Mouse (Mus musculus) midbrain, embryonic 14.5 days (tissue): ENCODE measurements around the gene Nkapl. TPM values are rescaled to one million over a fixed set of nuclear protein-coding genes. Genes with fewer than 3 reads are reported as not detected.

Experiments
- ATAC-seq: fragments of 200-750 bp; cut with Nextera tagmentation; 2 replicates; pipeline ENCODE4 v1.8.0; 2017; ENCODE audit warnings: moderate number of reproducible peaks, moderate library complexity; ENCODE audit not compliant: low FRiP score, low TSS enrichment
- DNase-seq: peaks from one replicate; pipeline ENCODE4 v3.0.0-alpha.2; 2015
- H3K27ac ChIP-seq: fragments of 300-500 bp; sonication (generic); replicated peaks from 2 replicates; pipeline ENCODE4 v1.5.1; 2014; ENCODE audit warnings: mild to moderate bottlenecking, low read depth, low read length, moderate library complexity
- H3K27me3 ChIP-seq: fragments of 300-500 bp; sonication (generic); 2 replicates; pipeline ENCODE4 v1.6.1; 2014; ENCODE audit warnings: low read length, control low read depth, mixed read lengths; ENCODE audit not compliant: control insufficient read depth, insufficient read depth
- H3K36me3 ChIP-seq: fragments of 300-500 bp; sonication (generic); 2 replicates; pipeline ENCODE4 v1.6.1; 2014; ENCODE audit warnings: low read length, control low read depth; ENCODE audit not compliant: control insufficient read depth, insufficient read depth
- H3K4me1 ChIP-seq: fragments of 300-500 bp; sonication (generic); 2 replicates; pipeline ENCODE4 v1.6.1; 2014; ENCODE audit warnings: mild to moderate bottlenecking, antibody characterized with exemption, low read length, control low read depth; ENCODE audit not compliant: control insufficient read depth, insufficient read depth
- H3K4me2 ChIP-seq: fragments of 300-500 bp; sonication (generic); 2 replicates; pipeline ENCODE4 v1.6.1; 2014; ENCODE audit warnings: mild to moderate bottlenecking, low read length, moderate library complexity
- H3K4me3 ChIP-seq: fragments of 300-500 bp; sonication (generic); replicated peaks from 2 replicates; pipeline ENCODE4 v1.5.1; 2014; ENCODE audit warnings: low read depth, low read length
- H3K9ac ChIP-seq: fragments of 300-500 bp; sonication (generic); replicated peaks from 2 replicates; pipeline ENCODE4 v1.6.1; 2014; ENCODE audit warnings: mild to moderate bottlenecking, low read length, moderate library complexity
- H3K9me3 ChIP-seq: fragments of 300-500 bp; sonication (generic); 2 replicates; pipeline ENCODE4 v1.6.1; 2016; ENCODE audit warnings: low read length, control low read depth, mixed read lengths; ENCODE audit not compliant: control insufficient read depth
- WGBS: fragments of 180-500 bp; shearing (Covaris S2); extraction: QIAGEN DNeasy Blood & Tissue Kit; methylation state at CpG from one replicate; pipeline ENCODE4 v1.1.7; 2014; 5-methylcytosine and 5-hydroxymethylcytosine counted together
- polyA plus RNA-seq: library from polyadenylated mRNA; unstranded; fragments of >200 nt; fragmentation: Nextera tagmentation; extraction: Ambion mirVana; gene quantifications from 2 replicates; pipeline ENCODE4 v1.2.1, GENCODE M21; 2014

The Nkapl gene
- polyA plus RNA-seq, 1 experiment from 2014 or later: 3.2 TPM

DNA sequence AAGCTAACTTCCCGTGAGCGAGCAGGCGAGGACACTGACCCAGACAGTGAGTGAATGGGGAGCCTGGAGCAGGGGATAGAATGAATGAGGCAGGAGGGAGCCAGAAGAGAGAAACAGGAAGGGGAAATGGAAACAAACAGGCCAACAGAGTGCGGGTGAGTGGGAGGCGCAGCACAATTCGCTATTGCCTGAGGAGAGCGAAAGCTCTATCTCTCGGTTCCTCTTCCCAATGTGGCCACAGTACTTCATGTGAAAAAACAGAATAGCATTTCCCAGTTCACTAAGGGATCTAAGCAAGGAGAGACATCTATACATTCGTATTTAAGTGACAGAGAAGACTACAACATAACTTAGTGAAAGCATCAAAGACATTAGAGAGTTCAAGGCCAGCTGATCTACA lies 21.5 kb downstream of the Nkapl start:
- no peak overlapping the region for H3K4me2 ChIP-seq
- no peak overlapping the region for H3K9ac ChIP-seq
- DNase-seq: no peak
- no peaks in the 10 kb centered on the region for H3K27me3 ChIP-seq
- WGBS: 90% methylated on average over 9 of the region's 9 CpGs
- no peak for ATAC-seq
- H3K4me1 ChIP-seq: no peaks in the 10 kb centered on the region
- no peak overlapping the region for H3K4me3 ChIP-seq
- H3K27ac ChIP-seq: no peak overlapping the region
- H3K9me3 ChIP-seq: no peaks in the 10 kb centered on the region
- H3K36me3 ChIP-seq: peaks cover 63% of the 10 kb centered on the region

DNA sequence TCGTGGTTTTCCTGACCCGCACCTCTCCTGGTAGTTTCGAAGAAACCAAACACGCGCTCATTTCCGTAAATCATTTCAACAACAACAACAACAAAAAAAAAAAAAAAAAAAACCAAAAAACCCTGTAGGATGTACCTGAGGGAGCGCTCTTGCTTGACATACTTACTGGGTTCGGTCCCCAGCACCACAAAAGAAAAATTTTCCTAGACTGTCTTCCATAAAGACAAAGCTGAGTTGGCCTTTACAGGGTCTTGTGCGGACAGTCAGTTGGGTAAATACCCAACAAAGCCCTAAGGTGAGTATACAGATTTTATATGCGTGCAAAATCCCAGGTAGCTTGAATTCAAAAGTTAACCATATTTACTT lies 27.1 kb downstream of the Nkapl start:
- no peaks in the 10 kb centered on the region for H3K9me3 ChIP-seq
- no peaks in the 10 kb centered on the region for H3K27me3 ChIP-seq
- peak; percentile 32; the same call in 1 of the 2 replicates for ATAC-seq
- 16% methylated on average over 10 of the region's 10 CpGs for WGBS
- no peak for DNase-seq
- H3K9ac ChIP-seq: peak overlapping the region; percentile 69
- peak overlapping the region; percentile 73 for H3K27ac ChIP-seq
- peak overlapping the region; percentile 45 for H3K4me3 ChIP-seq
- H3K36me3 ChIP-seq: peaks cover 35% of the 10 kb centered on the region
- peak overlapping the region; percentile 71 for H3K4me2 ChIP-seq
- H3K4me1 ChIP-seq: peaks cover 4% of the 10 kb centered on the region; the same call in 1 of the 2 replicates

DNA sequence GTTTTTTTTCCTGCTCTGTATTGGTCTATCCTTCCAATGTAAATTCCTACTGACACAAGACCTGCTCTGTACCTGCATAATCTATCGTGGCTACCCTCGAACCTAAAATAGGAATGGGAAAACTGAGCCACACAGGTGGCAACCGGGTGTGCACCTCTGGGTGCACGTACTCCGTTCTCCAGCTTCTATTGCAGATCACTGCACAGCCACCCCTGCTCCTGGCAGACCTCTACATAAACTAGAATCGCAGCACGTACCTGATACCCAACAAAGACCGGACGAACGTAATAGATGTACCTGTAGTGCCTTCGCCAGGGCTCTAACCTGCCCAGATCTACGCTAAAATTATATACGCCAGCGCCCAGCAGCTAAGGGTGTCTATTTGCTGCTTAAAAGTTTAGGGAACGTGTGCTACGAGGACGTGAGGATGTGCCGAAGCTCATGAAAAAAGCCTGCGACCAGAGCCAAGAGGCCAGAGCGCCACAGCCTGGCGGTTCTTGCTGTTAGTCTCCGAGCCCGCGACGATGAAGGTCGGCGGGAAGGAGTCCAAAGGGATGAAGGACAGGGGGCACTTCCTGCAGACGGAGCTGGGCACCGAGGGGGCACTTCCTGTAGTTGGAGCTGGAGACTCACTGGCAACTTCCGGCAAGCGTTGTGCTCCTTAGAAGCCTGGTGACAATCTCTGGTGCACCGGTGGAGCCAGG lies 27.7 kb downstream of the Nkapl start, which contains the start of gene Pgbd1:
TSS of gene Pgbd1 (minus strand) at position 556 of the 704 bp plus-strand sequence.
- Histone ChIP-seq H3K36me3 (peaks cover 30% of the 10 kb centered on the region), H3K9me3 (no peaks in the 10 kb centered on the region), H3K27me3 (no peaks in the 10 kb centered on the region), H3K4me2 (peak within 1 kb of the TSS; percentile 71), H3K4me3 (peak within 1 kb of the TSS; percentile 45), H3K27ac (peak within 1 kb of the TSS; percentile 73), H3K4me1 (peaks cover 4% of the 10 kb centered on the region; the same call in 1 of the 2 replicates), H3K9ac (peak within 1 kb of the TSS; percentile 69)
- under 1% methylated on average over 32 of the region's 32 CpGs for WGBS
- ATAC-seq (peak; percentile 93), DNase-seq (peak; percentile 90)

GRCm38 (mm10) chr13:21435476-21435875 lies 32.8 kb downstream of the Nkapl start:
- no peaks in the 10 kb centered on the region for H3K36me3 ChIP-seq
- ATAC-seq (no peak), DNase-seq (no peak)
- H3K27ac ChIP-seq: no peak overlapping the region
- no peaks in the 10 kb centered on the region; the same call in 1 of the 2 replicates for H3K4me1 ChIP-seq
- no peaks in the 10 kb centered on the region for H3K27me3 ChIP-seq
- no peak overlapping the region for H3K4me2 ChIP-seq
- WGBS: 92% methylated on average over 4 of the region's 4 CpGs
- H3K4me3 ChIP-seq: no peak overlapping the region
- H3K9ac ChIP-seq: no peak overlapping the region
- H3K9me3 ChIP-seq: no peaks in the 10 kb centered on the region

- no peak overlapping the region for H3K9ac ChIP-seq
- H3K36me3 ChIP-seq: no peaks in the 10 kb centered on the region
- H3K9me3 ChIP-seq: no peaks in the 10 kb centered on the region
- H3K4me3 ChIP-seq: no peak overlapping the region
- 98% methylated on average over 1 of the region's 1 CpGs for WGBS
- H3K4me2 ChIP-seq: no peak overlapping the region
- DNase-seq: no peak
- H3K27me3 ChIP-seq: no peaks in the 10 kb centered on the region
- H3K27ac ChIP-seq: no peak overlapping the region
- no peak for ATAC-seq
- no peaks in the 10 kb centered on the region for H3K4me1 ChIP-seq
These were observed 40.7 kb downstream of the Nkapl start for GRCm38 (mm10) chr13:21427631-21428030.

- H3K27me3 ChIP-seq: no peaks in the 10 kb centered on the region
- WGBS: 68% methylated on average over 5 of the region's 5 CpGs
- DNase-seq (no peak), ATAC-seq (no peak)
- no peak overlapping the region for H3K9ac ChIP-seq
- no peaks in the 10 kb centered on the region for H3K9me3 ChIP-seq
- H3K36me3 ChIP-seq: no peaks in the 10 kb centered on the region
- no peaks in the 10 kb centered on the region for H3K4me1 ChIP-seq
- H3K4me2 ChIP-seq: no peak overlapping the region
- no peak overlapping the region for H3K4me3 ChIP-seq
- no peak overlapping the region for H3K27ac ChIP-seq
These were observed 45.0 kb downstream of the Nkapl start for GRCm38 (mm10) chr13:21423301-21423700.

GRCm38 (mm10) chr13:21418865-21419264 lies 49.4 kb downstream of the Nkapl start:
- no peak overlapping the region for H3K9ac ChIP-seq
- no peak for DNase-seq
- 74% methylated on average over 6 of the region's 6 CpGs for WGBS
- no peak overlapping the region for H3K4me3 ChIP-seq
- ATAC-seq: no peak
- no peaks in the 10 kb centered on the region for H3K9me3 ChIP-seq
- no peaks in the 10 kb centered on the region for H3K27me3 ChIP-seq
- no peaks in the 10 kb centered on the region for H3K4me1 ChIP-seq
- no peaks in the 10 kb centered on the region for H3K36me3 ChIP-seq
- H3K27ac ChIP-seq: no peak overlapping the region
- H3K4me2 ChIP-seq: no peak overlapping the region

DNA sequence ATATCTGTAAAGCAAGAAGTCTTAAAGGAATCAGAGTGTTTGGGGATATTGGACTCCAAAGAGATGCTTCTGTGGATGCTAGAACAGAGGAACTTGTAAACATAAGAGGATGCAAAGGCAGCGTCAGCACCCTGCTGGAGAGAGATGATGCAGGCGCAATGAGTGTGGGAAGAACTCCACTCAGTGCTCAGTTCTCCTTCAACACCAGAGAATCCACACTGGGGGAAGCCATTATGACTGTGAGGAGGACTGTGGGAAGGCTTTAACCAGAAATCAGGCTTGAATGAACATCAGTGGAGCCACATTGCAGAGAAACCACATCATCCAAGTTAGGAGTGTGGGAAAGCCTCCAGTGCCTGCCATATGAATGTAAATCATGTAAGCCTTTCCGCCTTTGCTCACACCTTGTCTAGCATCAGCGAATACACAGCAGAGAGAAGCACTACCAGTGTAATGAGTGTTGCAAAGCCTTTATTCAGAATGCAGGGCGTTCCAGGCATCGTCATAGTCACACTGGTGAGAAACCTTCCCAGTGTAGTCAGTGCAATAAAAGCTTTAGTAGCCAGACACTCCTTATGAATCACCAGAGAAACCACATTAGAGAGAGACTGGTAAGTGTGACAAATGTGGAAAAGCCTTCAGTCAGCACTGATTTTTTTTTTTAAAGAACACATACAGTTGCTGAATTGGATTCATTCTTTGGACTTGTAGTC lies 50.9 kb downstream of the Nkapl start:
- WGBS: 84% methylated on average over 6 of the region's 6 CpGs
- Histone ChIP-seq H3K9me3 (no peaks in the 10 kb centered on the region), H3K36me3 (no peaks in the 10 kb centered on the region), H3K4me2 (no peak overlapping the region), H3K27ac (no peak overlapping the region), H3K4me3 (no peak overlapping the region), H3K9ac (no peak overlapping the region), H3K4me1 (no peaks in the 10 kb centered on the region), H3K27me3 (no peaks in the 10 kb centered on the region)
- ATAC-seq (no peak), DNase-seq (no peak)
